Mouse (Mus musculus) megakaryocyte, embryonic 14.5 days (primary cell): ENCODE results near the gene Hk2.

ENCODE experiments used
- FLI1 ChIP-seq: IDR thresholded peaks from 2 replicates; pipeline ENCODE4 v1.6.1; 2012; ENCODE audit warnings: low read length, inconsistent platforms, mixed read lengths
- GATA1 ChIP-seq: IDR thresholded peaks from 3 replicates; pipeline ENCODE4 v1.6.1; 2012; ENCODE audit warnings: mixed read lengths, low read length, inconsistent platforms, borderline replicate concordance

GRCm38 (mm10) chr6:82806503-82806902 lies 32.2 kb upstream of the Hk2 start:
- no peak for TF ChIP-seq GATA1
- no peak for TF ChIP-seq FLI1
